Mouse (Mus musculus): ENCODE measurements around the gene Gm47995.

- TF ChIP-seq CTCF (IDR thresholded peaks at IDR 0.05; ENCODE audit: control insufficient read depth, insufficient read depth, insufficient read length) (no peak), MAX (IDR thresholded peaks at IDR 0.05) (no peak), FOSL1 (IDR thresholded peaks at IDR 0.05; ENCODE audit: insufficient read depth, low read length, poor library complexity, severe bottlenecking) (no peak)
Measured at GRCm38 (mm10) chr1:151237780-151238179, 39.5 kb downstream of the Gm47995 start.

All from C2C12 (cell line).